Mouse (Mus musculus): ENCODE measurements around the gene Fam114a1.

The Fam114a1 gene

GRCm38 (mm10) chr5:64969861-64970771 is at the start of gene Fam114a1:
Gene Fam114a1 (plus strand): TSS chr5:64970071.
- peak; percentile 49 for DNase-seq (ENCODE audit: low read depth, low spot score)

GRCm38 (mm10) chr5:64922891-64923381 is 46.9 kb upstream of the Fam114a1 start:
- DNase-seq (ENCODE audit: low read depth, low spot score): peak; percentile 48

DNA sequence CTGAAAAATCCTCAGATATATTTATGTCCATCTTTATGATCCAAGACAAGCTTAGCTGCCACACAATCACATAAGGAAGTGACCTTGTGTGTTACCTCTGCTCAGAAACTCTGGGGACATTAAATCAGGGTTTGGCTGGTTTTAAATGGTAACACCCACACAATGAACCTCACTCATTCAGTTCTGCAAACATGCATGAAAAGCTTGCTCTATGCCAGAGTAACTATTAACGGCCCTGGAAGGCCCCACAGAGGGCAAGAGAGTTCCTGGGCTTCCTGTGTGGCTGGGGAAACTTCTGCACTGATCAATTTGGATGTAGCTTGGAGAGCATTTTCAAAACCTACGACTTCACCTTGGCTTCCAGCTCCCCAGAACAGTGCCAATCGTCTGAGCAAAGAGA is 37.7 kb upstream of the Fam114a1 start:
- DNase-seq (ENCODE audit: low read depth, low spot score): no peak

DNA sequence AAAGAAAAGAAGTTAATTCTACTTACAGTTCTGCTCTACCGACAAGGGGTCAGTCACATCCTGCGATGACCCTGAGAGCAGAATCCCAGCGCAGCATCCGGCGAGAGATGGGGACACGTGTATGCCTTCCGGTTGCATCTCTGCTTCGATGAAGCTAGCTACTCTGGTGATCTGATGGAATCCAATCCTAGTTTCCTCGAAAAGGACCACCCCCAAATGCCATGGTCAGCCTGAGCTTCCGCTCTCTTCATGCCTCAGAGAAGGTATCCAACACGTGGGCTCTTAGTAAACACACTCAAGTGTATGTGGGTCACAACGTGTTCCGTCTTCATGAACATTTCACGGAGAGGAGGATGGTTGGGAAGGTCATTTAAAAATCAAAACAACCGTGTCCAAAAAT is 37.1 kb upstream of the Fam114a1 start:
- no peak for DNase-seq (ENCODE audit: low read depth, low spot score)

- DNase-seq (ENCODE audit: low read depth, low spot score): no peak
These were observed 18.4 kb upstream of the Fam114a1 start for GRCm38 (mm10) chr5:64951486-64951885.

DNA sequence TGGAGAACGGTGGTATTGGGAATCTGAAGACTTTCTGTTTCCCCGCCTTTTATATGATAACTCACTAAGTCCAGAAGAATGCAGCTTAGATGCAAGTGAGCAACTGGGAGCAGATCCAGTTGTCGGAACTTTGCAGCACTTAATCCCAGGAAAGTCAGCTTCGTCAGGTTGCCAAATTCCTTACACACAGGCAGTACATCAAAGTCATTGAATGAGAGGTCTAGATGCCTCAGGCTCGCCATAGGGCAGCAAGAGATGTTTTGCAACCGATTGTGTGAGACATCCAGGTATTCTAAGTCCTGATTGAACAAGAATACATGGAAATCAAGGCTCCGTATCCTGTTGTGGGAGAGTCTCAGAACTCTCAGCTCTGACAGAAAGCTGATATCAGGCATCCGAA is 14.9 kb upstream of the Fam114a1 start:
- no peak for DNase-seq (ENCODE audit: low read depth, low spot score)

DNA sequence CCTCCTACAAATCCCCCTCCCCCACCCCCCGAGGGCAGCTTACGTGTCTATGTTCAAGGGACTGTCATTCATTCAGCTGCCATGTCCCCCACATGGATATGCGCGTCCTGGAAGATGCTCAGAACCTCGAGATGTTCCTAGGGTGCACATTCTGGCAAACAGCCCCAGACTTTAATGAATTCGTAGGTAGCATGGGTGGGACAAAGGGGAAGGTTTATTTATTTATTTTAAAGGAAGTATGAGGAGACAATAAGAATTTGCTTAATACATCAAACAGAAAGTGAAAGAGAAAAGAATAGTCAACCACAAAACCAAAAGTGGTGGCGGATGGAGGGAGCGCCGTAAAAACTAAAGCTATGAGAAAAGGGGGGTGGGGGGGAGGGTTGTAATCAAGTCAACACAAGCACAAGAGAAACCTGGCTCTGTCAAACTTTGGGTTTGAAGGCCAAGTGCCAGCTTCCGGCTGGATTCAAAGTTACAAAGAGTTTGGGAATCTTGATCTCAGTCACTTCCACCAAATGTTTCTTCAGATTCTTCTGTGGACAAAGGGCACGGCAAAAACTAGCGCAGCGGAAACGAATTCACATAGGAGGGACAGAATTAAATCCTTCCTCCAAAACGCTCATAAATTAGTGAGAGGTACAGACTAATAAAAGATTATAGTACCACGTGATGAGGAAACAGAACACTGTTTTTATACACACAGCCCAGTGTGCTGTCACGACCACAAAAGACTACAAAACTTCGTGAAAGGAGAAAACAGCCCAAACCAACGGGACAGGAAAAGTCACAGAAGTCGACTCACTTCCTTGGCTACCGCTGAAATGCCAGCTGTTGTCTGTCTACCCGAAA is 10.7 kb upstream of the Fam114a1 start:
- peak; percentile 88 for DNase-seq (ENCODE audit: low read depth, low spot score)

GRCm38 (mm10) chr5:64959843-64960230 is 10.0 kb upstream of the Fam114a1 start, which contains the start of gene Tlr6:
Gene Tlr6 (minus strand): TSS chr5:64960097.
- peak; percentile 64 for DNase-seq (ENCODE audit: low read depth, low spot score)

GRCm38 (mm10) chr5:64960857-64961391 is 8.9 kb upstream of the Fam114a1 start:
- peak; percentile 68 for DNase-seq (ENCODE audit: low read depth, low spot score)

DNA sequence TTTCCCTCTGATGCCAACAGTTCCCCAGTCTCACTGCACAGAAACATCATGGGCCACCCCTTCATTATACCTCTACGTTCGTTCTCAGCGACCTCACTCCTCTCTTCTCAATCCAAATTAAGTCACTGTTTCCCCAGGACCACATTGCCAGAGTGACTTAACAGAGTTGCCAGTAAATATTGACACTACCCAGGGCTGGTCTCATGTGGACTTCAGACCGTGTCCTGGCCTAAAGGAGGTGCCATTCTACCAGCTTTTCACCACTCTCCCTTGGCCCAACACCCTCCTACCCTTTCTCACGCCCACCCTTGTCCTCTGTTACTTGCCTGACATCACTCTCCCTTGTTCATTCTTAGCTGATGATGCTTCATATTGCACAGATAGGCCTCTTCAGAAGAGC is 6.6 kb upstream of the Fam114a1 start:
- no peak for DNase-seq (ENCODE audit: low read depth, low spot score)

GRCm38 (mm10) chr5:64963735-64964134 is 6.1 kb upstream of the Fam114a1 start:
- DNase-seq (ENCODE audit: low read depth, low spot score): no peak

DNA sequence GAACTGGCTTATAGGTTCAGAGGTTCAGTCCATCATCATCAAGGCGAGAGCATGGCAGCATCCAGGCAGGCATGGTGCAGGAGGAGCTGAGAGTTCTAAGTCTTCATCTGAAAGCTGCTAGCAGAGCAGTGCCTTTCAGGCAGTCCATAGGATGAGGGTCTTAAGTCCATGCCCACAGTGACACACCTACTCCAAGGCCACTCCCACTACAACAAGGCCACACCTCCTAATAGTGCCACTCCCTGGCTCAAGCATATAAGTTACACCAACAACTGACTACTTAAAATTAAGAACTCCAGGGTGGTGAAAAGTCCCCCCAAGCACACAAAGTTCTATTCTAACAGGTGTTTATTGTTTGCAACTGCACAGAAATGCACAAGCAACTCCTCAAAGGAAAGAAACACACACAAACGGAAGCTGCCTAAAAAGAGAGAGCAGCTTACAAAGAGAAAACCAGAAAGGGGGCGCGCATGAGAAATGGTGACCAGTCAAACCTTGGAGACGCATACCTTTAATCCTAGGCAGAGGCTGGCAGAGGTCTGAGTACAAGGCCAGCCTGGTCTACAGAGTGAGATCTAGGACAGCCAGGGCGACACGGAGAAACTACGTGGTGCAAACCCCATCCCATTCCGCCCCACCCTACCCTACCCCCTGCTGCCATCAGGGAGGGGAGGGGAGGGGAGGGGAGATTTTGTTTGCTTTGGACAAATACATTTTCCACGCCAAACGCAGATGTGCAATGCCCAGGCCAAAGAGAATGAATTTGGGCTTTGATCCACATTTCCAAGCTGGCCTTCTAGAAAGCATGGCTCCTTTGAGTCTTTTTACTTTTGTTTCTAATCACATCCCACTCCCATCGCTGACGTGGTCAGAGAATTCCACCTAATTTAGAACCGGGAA is 660 bp upstream of the Fam114a1 start:
- DNase-seq (ENCODE audit: low read depth, low spot score): peak; percentile 39

DNA sequence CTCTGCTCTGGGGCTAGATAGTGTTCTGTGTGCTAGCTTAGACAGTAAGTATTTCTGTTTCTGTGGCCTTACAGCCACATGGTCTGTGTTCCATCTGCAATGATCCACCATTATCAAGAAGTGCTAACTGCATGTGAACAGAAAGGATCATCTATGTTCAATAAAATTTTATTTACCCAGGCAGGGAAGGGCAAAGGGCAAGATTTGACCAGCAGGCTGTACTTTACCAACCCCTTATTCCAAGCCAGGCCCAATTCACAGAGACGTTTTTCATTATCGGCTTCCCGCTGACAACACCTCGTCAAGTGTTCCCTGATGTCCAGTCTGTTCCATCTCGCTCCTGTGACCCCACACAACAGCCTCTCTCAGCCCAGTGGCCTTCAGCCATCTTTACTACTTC is 5.2 kb downstream of the Fam114a1 start:
- no peak for DNase-seq (ENCODE audit: low read depth, low spot score)

DNA sequence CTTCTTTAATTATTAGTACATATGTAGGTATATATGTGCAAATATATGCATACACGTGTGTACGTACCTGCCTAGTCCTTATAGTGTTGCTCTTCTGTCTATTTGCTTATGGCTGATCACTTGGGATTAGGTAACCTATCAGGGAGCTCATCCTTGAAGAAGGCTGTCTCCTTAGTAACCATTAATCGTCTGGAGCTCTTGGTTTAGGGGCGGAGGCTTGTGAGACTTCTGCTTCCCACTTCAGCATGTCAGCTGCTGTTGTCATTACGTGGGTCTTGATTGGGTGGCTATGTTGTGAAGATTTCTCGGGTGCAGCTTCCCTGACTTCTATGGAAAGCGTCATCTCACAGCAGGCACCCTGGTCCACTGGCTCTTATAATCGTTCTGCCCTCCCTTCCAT is 7.3 kb downstream of the Fam114a1 start:
- DNase-seq (ENCODE audit: low read depth, low spot score): no peak

DNA sequence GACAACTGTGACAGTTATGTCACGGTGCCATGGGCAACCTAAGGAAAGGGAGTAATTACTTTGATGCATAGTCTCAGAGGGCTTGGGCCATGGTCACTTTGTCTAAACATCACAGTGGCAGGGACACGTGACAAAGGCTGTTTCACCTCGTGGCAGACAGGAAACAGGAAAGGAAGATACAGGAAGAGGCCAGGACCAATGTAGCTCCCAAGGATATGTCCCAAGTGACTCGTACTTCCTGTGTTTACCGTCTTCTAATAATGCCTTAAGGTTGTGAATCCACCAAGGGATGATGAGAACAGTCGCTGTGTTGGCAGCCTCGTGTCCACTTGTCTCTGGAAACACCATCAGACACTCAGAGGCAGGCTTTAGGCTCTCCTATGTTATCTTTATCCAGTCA is 16.1 kb downstream of the Fam114a1 start:
- no peak for DNase-seq (ENCODE audit: low read depth, low spot score)

GRCm38 (mm10) chr5:64989940-64990339 is 20.1 kb downstream of the Fam114a1 start:
- DNase-seq (ENCODE audit: low read depth, low spot score): peak; percentile 59

DNA sequence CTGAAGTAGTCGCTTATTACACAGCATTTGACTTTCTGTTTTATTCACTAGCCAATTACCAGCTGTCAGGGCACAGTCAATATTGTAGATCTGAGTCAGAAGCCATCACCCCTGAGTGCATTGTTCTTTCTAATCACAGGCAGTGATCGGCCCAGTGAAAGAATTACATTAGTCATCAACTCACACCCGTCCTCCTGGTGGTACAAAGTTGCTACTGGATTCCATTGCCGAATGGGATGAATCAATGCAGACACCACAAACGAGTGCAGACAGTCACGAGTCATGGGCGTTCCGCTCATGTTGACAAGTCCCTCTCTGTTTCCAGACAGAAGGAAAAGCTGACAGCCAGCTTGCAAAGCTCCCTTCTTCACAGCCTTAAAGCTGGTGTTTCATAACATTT is 22.7 kb downstream of the Fam114a1 start:
- DNase-seq (ENCODE audit: low read depth, low spot score): peak; percentile 35

DNA sequence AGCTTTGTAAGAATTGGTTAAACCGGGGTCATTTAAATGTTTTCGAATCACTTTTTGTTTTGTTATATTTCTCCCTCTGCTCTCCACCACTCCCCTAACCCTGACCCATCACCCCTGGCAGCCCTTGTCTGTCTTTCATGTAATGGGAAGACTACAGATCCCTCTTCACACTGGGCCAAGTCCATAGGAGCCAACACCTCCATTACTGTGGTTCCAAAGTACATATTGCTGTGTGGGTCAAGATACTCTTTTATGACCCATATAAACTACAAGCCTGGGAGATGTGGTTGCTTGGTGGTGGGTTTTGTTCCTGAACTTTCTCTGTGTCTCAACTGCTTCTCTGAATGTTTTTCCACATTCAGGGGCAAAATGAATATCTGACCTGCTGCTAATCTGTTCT is 25.5 kb downstream of the Fam114a1 start:
- DNase-seq (ENCODE audit: low read depth, low spot score): no peak

- peak; percentile 60 for DNase-seq (ENCODE audit: low read depth, low spot score)
These were observed 33.3 kb downstream of the Fam114a1 start for GRCm38 (mm10) chr5:65002940-65003824.

- no peak for DNase-seq (ENCODE audit: low read depth, low spot score)
These were observed 34.2 kb downstream of the Fam114a1 start for GRCm38 (mm10) chr5:65003946-65004535.

All from CD4-positive helper T cell, adult 2 months (primary cell).